Mouse (Mus musculus): ENCODE measurements around the gene Igsf21.

The Igsf21 gene

DNA sequence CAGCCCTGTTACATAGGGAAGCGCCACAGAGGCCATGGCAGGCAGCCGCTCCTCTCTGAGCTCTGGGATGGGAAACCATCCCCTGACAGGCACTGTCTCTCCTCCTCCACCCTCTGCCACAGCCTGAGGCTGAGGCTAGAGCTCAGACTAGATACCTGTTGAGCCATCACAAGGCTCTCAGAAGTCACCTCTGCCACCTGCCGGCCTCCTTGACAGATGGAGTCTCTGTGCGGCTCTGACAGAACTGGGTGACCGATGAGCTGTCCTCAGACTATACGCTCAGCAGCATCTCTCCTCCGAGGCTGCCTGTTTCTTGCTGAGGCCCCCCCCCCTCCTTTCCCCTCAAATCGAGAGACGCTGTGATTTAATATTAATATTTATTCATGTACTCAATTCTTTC lies 49.9 kb downstream of the Igsf21 start:
- peak; percentile 88 for DNase-seq (ENCODE audit: low read depth, low spot score)

DNA sequence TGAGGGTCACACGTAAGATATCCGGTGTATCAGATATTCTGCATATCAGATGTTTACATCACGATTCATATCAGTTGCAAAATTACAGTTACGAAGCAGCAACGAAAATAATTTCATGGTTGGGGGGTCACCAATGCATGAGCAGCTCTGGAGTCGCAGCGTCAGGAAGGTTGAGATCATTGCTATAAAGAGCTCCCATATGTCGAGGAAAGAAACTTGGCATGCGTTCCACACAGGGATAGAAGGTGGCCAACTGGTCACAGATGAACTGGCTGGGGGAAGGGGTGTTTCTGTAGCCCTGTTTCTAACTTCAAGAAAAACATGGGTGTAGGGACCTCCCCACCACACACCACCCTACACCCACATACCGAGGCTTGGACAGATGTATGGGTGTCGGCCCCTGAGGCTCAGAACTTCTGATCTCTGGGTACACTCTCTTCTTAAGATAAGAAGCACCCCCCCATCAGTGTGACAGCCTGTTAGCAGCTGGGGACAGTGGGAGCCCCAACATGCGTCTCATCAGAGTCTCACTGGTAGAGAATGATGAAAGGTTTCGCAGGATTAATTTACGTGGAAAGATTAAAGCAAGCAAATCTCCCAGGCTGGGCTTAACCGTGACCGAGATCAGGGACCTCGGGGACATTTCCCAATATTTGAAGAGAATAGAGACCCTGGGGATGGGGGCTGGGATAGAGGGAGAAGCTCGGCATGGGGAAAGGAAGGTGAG lies 54.1 kb downstream of the Igsf21 start:
- peak; percentile 98 for DNase-seq (ENCODE audit: low read depth, low spot score)

DNA sequence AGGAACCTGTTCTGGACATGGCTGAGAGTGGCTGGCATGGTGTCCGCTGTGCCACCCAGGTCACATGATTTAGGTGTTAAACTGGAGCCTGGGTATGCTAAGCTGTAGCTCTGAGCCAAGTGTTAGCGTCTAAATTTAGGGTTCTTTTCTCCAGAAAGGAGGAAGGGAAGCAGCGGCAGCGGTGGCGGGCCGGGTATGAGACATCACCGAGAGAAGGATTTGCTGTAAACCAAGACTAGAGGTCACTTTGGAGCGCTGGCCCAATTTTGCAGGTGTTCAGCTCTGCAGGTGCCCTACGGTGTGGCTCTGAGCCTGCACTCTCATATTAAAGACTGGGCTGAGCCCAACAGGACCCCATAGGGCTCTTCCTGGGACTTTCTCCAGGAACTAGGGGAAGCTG lies 57.0 kb downstream of the Igsf21 start:
- peak; percentile 83 for DNase-seq (ENCODE audit: low read depth, low spot score)

DNA sequence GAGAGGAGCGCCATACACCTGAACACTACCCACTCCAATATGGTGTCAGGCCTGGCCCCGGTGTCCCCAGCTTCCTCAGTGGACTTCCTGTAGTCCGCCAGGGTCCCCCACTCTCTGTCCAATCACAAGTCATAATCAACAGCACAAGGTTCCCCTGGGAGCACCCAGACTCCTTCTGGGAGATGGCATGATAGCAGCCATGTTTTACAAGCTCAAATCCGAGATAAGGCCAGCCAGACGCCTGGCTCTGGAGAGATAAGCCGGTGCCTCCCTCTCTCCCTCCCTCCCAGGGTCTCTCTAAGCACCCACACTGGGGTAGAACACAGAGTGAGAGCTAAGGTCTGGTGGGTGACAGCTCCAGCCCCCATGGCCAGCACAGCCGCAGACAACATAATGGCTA lies 58.0 kb downstream of the Igsf21 start:
- no peak for DNase-seq (ENCODE audit: low read depth, low spot score)

DNA sequence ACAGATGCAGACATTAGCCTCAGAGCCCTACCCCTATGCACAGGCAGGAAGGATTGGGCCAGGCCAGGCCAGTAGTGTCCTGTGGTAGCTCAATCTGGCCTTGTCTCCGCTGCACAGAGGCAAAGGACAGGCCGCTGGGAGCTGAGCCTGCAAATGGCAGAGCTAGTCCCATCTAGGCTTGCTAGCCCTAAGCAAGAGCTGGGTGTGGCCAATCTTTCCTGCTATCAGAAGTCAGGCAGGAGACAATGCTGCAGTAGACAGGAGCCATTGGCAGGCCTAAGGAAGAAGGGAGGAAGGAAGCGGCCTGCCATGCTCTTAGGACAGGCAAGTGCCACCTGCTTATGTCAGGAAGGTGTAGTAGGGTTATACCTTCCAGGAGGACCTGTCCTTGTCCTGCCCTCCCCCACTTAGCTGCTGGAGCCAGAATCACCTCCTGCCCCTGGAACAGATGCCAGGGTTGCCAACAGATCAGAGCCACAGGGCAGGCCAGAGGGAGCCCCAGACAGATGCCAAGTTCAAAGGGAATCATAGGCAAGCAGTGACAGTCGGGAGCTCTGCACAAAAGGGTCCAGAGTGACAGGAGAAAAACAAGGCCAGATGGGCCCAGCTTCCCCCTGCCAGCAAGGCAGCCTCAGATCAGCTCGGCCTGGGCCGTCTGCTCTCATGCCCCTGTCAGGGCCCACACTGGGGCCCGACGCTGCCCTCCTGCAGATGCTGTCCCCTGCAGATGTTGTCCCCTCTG lies 59.0 kb downstream of the Igsf21 start:
- peak; percentile 61 for DNase-seq (ENCODE audit: low read depth, low spot score)

DNA sequence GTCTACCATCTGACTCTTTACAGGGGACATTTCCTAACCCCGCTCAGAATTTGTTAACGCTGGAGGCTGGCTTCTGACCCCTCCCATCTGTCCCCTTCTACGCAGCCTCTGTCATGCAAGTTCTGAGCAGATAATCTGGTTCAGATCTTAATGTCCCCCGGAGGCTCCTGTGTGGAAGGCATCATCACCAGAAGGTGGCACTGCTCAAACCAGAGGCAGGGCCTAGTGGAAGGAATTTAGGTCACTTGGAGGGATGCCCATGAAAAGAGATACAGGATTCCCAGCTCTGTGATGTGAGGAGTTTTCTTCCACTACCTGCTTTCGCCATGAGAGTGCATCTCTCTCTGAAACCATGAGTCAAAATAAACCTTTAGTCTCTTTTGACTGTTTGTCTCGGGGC lies 67.0 kb downstream of the Igsf21 start:
- peak; percentile 90 for DNase-seq (ENCODE audit: low read depth, low spot score)

DNA sequence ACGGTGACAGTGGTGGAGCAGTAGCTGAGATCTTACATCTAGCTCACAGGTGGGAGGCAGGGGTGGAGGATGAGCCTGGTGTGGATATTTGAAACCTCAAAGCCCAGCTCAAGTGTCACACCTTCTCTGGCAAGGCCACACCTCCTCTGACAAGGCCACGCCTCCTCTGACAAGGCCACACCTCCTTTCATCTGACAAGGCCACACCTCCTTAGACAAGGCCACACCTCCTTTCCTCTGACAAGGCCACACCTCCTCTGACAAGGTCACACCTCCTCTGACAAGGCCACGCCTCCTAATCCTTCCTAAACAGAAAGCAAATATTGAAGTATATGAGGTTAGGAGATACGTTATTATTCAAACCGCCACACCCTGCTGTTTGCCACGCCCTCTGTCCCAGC lies 69.5 kb downstream of the Igsf21 start:
- no peak for DNase-seq (ENCODE audit: low read depth, low spot score)

DNA sequence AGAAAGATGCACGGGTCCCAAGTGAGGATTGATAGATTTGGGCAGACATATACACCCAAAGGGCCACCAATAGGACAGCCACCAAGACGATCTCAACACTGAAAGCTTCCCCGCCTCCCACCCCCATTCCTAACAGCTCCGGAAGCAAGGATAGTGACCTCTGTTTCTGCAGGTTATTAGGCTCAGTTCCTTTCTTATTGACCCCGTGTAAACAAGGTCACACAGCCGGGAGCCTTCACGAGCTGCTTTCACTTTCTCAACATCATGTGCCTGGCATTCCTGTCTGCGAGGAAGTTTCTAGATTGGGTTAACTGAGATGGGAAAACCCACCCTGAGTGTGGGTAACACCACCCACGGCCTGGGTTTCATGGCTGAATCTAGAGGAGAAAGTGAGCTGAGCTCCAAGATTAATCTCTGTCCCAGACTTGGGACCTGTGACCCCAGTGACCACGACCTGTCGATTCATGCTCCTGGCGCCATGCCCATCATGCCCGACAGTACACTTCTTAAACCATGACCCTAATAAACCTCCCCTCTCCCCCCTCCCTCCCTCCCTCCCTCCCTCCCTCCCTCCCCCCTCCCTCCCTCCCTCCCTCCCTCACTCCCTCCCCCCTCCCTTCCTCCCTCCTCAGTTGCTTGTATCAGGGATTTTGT lies 72.7 kb downstream of the Igsf21 start:
- no peak for DNase-seq (ENCODE audit: low read depth, low spot score)

DNA sequence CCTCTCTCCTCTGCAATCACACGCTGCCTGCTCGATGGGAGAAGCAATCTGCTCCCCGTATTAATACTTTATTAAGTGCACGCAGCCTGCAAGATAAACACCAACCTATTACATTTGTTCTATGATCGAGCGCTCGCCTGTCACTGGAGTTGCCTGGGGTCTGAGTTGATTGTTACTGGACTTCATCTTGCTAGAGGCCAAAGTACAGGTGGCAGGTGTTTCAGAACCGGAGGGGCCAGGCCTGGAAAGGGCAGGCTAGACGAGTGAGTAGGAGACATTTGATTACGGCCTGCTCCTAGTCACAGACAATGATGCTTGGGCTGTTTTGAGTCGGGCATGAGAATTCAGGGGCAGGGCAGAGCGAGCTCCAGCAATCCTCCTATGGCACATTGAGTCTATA lies 73.5 kb downstream of the Igsf21 start:
- DNase-seq (ENCODE audit: low read depth, low spot score), result no peak

DNA sequence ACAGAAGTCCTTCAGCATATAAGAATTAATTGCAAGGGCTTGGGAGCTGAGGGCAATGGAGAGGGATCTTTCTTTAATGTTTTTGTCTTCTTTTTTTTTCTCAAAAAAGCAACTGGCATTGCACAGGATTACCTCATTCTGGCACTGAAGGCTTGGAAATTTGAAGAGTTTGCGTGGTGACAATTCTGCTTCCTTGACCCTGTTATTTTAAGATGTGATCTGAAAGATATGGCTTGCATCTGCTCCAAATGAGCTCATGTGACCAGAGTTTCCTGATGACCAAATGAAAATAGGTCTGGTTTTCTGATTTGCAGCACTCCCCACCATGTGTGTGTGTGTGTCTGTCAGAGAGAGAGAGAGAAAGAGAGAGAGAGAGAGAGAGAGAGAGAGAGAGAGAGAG lies 74.7 kb downstream of the Igsf21 start:
- peak; percentile 41 for DNase-seq (ENCODE audit: low read depth, low spot score)

DNA sequence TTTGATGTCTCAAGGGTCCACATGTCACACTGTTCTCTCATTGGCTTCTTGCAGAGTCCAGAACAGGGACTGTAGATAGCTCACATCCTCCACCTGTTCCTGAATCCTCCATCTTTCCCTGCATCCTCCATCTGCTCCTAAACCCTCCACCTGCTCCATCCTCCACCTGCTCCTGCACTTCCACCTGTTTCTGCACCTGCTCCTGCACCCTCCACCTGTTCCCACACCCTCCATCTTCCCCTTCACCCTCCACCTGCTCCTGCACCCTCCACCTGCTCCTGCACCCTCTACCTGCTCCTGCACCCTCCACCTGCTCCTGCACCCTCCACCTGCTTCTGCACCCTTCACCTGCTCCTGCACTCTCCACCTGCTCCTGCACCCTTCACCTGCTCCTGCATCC lies 75.4 kb downstream of the Igsf21 start:
- peak; percentile 50 for DNase-seq (ENCODE audit: low read depth, low spot score)

DNA sequence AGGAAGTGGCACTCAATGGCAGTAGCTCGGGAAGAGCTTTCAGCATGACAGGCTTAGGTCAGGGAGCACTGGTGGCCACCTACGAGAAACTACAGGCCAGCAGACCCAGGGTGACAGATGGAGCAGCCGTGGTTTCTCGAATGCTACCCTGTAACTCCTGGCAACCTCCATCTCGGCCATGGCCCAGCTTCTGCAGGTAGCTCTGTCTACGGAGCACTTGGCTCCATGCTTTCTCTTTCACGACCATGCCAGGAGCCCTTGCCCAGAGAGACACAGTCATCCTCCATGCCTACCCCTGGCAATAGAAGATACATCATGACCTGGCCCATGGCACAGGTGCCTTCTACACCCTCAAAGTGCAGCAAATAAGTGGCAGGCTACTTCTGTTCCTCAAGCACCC lies 80.7 kb downstream of the Igsf21 start:
- DNase-seq (ENCODE audit: low read depth, low spot score), result peak; percentile 94

DNA sequence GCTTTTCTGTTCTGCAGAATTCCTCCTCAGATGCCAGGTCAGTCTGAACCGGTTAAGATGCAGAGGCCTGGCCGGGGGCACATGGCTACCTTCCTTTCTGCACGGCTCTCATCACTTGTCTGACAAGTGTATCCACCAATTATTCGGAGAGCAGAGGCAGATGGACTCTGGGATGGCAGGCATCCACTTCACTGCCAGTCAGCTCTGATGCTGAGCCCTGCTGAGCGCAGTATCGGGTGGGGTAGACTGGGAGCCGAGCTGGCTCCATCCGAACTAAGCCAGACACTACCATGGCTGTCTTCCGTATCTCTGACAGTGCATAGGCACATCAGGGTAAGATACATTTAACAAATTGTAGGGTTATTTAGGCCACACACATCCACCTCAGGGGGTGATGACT lies 81.9 kb downstream of the Igsf21 start:
- peak; percentile 61 for DNase-seq (ENCODE audit: low read depth, low spot score)

DNA sequence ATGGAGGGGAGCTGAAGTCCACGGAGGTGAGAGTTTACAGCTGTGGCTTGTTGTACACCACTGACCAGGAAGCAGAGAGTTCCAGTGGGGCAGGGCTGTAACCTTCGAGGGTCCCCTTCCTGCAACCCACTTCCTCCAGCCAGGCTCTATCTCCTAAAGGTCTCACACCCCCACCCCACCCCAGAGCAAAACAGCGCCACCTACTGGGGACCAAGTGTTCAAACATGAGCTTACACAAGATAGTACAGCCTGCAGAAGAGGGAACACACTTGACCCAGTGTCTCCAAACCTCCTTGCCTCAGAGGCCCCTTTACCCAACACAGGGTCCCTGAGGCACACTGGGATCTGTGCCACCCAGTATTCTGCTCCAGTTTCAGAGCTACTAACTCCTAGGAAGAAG lies 87.0 kb downstream of the Igsf21 start:
- no peak for DNase-seq (ENCODE audit: low read depth, low spot score)

DNA sequence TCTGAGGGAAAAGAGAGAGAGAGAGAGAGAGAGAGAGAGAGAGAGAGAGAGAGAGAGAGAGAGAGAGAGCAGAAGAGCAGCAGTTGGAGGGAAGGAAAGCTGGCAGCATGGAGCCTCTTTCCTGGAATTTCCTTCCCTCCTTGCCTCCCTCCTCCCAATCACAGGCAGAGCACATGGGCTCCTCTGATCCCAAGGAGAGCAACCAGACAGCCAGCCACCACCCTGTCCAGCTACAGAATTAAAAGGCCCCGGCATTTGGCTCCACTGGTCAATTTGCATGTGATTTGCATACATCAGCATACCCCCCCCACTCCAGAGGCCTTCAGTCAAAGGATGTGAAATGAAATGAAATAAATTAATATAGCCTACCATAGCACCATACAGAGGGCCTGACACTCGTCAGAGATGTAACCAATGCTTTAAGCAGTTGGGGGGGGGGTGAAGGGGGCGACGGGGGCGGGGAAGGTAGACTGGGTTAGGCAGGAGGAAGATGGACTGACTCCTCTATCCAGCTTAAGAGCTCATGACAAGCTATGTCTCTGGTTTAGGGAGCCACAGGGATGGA lies 91.6 kb downstream of the Igsf21 start:
- DNase-seq (ENCODE audit: low read depth, low spot score), result no peak

DNA sequence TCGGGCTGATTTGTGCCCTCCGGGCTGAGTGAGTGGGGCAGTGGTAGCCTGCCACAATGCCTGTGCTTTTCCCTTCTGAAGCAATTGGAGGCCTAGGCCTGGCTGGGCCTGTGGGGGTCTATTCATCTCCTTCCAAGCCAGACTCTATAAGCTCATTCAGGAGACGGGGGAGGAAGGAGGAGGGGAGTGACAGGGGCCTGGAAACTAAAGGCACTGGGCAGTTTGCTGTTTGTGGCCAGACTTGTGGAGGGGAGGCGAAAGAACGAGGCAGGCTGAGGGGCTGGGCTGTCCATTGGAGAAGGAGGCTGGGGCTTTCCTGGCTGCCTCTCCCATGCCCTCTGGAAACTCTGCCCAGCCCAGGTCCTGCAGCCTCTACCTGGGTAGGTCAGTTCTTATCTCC lies 92.1 kb downstream of the Igsf21 start:
- peak; percentile 34 for DNase-seq (ENCODE audit: low read depth, low spot score)

DNA sequence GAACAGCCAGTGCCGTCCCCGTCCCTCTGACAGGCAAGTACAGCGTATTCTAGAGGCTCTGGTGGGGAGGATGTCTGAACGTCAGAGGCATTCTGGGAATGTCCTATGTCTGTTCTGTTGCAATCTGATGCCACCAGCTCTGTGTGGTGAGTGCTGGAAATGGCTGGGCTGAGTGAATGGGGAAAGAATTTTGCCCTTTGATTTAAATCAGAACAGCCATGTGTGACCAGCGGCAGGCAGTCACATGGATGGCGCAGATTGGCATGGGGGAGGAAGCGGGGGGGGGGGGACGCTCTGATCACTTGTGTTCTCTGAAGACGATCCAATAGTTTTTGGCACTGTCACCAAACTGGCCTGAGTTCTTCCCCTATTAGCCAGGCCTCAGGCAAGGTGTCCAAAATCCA lies 92.9 kb downstream of the Igsf21 start:
- DNase-seq (ENCODE audit: low read depth, low spot score), result peak; percentile 79

DNA sequence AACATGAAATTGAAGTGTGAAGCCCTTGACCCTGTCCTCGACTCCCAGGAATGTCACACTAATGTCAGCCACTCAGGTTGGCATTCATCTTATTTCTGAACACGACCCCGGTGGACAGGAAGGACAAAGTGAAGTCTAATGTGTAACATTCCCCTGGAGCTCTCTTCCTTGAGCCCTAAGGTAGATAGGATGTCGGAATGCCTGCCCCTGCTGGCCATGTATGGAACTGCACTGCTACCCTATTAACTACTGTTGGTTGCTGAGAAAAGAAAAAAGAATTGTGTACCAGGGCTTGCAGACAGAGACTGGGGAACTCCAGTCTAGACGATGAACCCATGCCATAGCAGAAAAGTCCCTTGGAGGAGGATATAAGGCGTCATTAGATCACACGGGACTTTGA lies 93.5 kb downstream of the Igsf21 start:
- DNase-seq (ENCODE audit: low read depth, low spot score), result peak; percentile 80

DNA sequence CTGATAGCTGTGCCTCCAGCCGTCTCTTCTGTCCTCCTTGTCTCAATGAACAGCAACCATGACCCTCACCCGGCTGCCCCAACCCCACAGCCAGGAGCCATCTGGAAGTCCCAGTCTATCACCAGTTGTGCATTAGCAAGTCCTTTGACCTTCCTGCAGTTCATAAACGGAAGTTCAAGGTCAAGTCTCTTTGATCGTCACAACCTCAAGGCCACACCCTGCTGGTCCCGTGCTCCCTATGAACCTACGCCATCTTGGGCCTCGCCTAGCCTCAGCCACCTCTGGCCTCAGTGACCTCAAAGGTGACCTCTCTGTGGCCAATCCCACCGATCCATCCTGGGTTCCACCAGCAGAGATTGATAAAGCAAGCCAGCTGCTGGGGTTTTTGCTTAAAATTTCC lies 96.9 kb downstream of the Igsf21 start:
- DNase-seq (ENCODE audit: low read depth, low spot score), result no peak

DNA sequence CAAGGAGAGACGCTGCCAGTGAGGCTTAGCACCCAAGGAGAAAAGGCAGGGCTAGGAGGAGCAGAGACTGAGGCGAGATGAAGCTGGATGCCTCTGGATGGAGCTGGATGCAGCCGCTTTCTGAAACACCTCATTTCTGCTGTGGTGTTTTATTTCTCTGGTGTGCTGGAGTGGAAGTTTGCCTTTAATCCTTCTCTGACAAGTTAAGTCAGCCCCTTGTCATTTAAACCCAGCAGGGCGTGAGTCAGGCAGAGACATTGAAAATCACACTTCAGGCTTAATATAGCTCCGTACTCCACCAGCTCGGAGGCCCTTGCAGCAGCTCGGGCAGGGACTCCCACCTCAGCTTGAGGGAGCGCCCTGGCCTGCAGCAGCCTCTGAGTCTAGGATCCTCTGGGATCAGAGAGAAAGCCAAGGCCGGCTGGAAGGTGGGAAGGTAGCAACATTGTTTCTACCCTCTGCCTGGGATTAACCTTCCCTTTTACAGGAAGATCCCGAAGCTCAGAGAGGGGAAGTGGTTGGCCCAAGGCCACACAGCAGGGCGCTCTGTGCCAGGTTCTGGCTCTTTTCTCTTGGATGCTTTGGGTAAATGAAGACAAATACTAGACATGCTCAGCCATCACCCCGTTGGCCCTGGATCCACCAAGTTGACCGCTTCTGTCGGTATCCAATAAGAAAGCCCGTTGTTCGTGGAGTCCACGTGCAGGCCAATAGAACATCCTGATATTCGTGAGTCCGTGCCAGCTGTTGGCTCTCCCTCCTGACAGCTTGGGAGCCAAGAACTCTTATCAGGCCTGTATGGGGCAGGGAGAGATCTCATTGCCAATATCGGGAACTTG lies 98.5 kb downstream of the Igsf21 start:
- DNase-seq (ENCODE audit: low read depth, low spot score), result peak; percentile 88

DNA sequence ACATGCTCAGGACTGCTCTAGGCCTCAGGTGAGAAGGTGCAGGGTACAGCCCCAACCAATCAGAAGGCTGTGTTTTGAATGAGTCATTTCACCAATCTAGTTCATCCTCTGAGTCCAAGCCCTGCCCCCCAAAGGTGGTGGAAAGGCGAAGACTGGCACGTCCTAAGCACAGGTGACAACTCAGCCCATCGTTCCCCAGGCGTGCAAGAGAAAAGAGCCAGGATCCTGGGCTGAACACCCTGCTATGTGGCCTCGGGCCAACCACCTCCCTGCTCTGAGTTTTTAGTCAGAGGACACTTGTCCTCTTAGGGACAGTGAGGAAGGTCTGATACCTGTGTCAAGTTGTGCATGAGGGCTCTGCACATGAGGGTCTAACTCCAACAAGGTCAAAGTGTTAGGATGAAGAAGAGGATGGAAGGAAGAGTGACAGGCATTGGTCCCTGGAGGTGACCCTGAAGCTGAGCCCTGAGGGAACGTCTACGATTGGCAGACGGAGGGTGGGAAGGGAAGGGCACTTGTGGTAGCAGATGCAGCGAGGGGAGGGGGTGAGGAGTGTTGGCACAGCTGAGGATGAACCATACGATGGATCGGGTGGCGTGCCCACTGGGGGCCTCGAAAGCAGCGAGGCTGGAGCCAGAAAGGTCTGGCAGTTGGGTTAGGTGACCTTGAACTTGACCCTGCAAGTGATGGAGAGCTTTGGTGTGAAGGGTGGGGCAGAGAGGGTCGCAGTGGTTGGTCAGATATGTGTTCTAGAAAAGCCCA lies 99.3 kb downstream of the Igsf21 start:
- peak; percentile 54 for DNase-seq (ENCODE audit: low read depth, low spot score)

Measured in brain, adult 2 months (tissue).